Mouse (Mus musculus): ENCODE data around the gene Gm28048.

DNA sequence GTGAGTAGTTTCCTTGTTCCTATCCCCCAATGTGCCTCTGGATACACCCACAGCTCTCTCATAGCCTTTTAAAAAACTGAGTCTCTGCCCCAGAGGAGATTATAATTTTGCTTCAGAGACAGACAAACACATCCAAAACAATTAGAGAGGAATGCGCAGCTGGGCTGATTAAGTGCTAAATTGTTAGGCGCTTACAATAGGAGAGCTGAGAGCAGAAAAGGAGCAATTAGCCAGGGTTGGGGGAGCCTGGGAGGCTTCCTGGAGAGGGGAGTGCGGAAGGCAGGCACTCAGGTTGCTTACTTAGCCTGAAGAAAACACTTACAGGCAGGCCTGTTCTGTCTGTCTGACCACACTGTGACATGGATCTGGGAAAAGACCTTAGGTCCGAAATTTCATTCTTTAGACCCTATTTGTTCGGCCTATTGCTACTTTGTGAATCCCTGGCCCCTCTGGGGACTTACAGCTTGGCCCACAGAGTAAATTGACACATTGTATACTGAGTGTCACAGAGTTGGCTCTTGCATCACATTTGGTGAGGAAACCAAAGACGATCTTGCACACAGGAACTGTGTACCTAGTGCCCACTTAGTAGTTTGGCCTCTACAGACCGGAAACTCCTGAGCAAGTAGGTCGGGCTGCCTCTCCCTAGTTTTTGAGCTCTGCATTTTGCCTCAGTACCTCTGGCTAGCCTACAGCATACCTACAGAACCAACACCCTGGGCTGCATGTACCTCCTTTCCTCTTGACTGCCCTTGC lies 117.4 kb downstream of the Gm28048 start:
- TF ChIP-seq CTCF (IDR thresholded peaks at IDR 0.05; ENCODE audit: control insufficient read depth, insufficient read depth, insufficient replicate concordance, low read depth, low read length) (no peak), POLR2A (IDR thresholded peaks at IDR 0.05; ENCODE audit: control insufficient read depth, low read depth, low read length) (no peak)
